Mouse (Mus musculus) MEL (cell line): Measurements from ENCODE around the gene Tcf7l2.

ENCODE experiments used
- CTCF ChIP-seq, 3 experiments: IDR thresholded peaks in 2 of 3; conservative IDR thresholded peaks in 1 of 3; 2 replicates each; pipeline ENCODE4 v1.5.1; 2011 to 2012; ENCODE audit warnings: low read length in 3 of 3, low read depth in 2 of 3, mild to moderate bottlenecking in 2 of 3, improper control_type of control experiment in 1 of 3, inconsistent platforms in 1 of 3, mixed read lengths in 1 of 3, moderate library complexity in 1 of 3; ENCODE audit not compliant: control insufficient read depth in 1 of 3, insufficient read depth in 1 of 3, poor library complexity in 1 of 3, severe bottlenecking in 1 of 3
- EP300 ChIP-seq, 2 experiments: IDR thresholded peaks; 2 replicates each; pipeline ENCODE4 v1.6.1; 2011; ENCODE audit warnings: improper control_type of control experiment in 2 of 2, low read length in 2 of 2, low read depth in 1 of 2, mild to moderate bottlenecking in 1 of 2
- GABPA ChIP-seq: IDR thresholded peaks from 2 replicates; pipeline ENCODE4 v1.6.1; 2012; ENCODE audit warnings: low read depth, mild to moderate bottlenecking, inconsistent platforms, low read length, improper control_type of control experiment, moderate library complexity
- NRF1 ChIP-seq: IDR thresholded peaks from 2 replicates; pipeline ENCODE4 v1.6.1; 2014; ENCODE audit warnings: low read depth, mild to moderate bottlenecking, inconsistent platforms, low read length, improper control_type of control experiment, moderate library complexity; ENCODE audit not compliant: poor library complexity, insufficient read depth, severe bottlenecking
- POLR2A ChIP-seq, 2 experiments: IDR thresholded peaks; 2 replicates each; pipeline ENCODE4 v1.6.1; 2011 to 2012; ENCODE audit warnings: low read length in 2 of 2, mild to moderate bottlenecking in 2 of 2, control low read depth in 1 of 2, improper control_type of control experiment in 1 of 2, low read depth in 1 of 2, moderate library complexity in 1 of 2; ENCODE audit not compliant: control insufficient read depth in 1 of 2, insufficient read depth in 1 of 2, poor library complexity in 1 of 2
- POLR2AphosphoS2 ChIP-seq: IDR thresholded peaks from 2 replicates; pipeline ENCODE4 v1.6.1; 2011; ENCODE audit warnings: low read length, improper control_type of control experiment
- RAD21 ChIP-seq: IDR thresholded peaks from 2 replicates; pipeline ENCODE4 v1.6.1; 2011; ENCODE audit warnings: mild to moderate bottlenecking, low read depth, low read length, improper control_type of control experiment
- TAL1 ChIP-seq: IDR thresholded peaks from 2 replicates; pipeline ENCODE4 v1.6.1; 2012; ENCODE audit warnings: mild to moderate bottlenecking, inconsistent platforms, low read length, moderate library complexity, mixed read lengths
- TBP ChIP-seq: IDR thresholded peaks from 2 replicates; pipeline ENCODE4 v1.8.0; 2011; ENCODE audit warnings: low read depth, low read length, improper control_type of control experiment
- TCF12 ChIP-seq: IDR thresholded peaks from 2 replicates; pipeline ENCODE4 v1.6.1; 2014; ENCODE audit warnings: low read depth, mild to moderate bottlenecking, inconsistent platforms, low read length, improper control_type of control experiment, moderate library complexity

- TF ChIP-seq GABPA (no peak), CTCF (IDR thresholded peaks at IDR 0.05 in 2 of 3, conservative IDR thresholded peaks at IDR 0.05 in 1 of 3; ENCODE audit: control insufficient read depth in 1 of 3, insufficient read depth in 1 of 3, low read depth in 2 of 3, low read length in 3 of 3, poor library complexity in 1 of 3, severe bottlenecking in 1 of 3) (no peak), POLR2A (IDR thresholded peaks at IDR 0.05; ENCODE audit: control insufficient read depth in 1 of 2, insufficient read depth in 1 of 2, low read depth in 1 of 2, low read length in 2 of 2, poor library complexity in 1 of 2) (no peak), TCF12 (no peak), EP300 (IDR thresholded peaks at IDR 0.05; ENCODE audit: low read depth in 1 of 2, low read length in 2 of 2) (no peak), NRF1 (no peak), RAD21 (no peak), POLR2AphosphoS2 (no peak), TAL1 (no peak), TBP (no peak)
Observed at GRCm38 (mm10) chr19:55803797-55804196, 62.2 kb downstream of the Tcf7l2 start.
